Mouse (Mus musculus) hindlimb bud, embryonic 11.5 days (tissue): ENCODE results near the gene Dis3.

Experiments
- DNase-seq: peaks from one replicate; pipeline ENCODE4 v3.0.0-alpha.2; 2012; ENCODE audit warnings: low read depth, low spot score; ENCODE audit errors: extremely low spot score

Dis3 gene

DNA sequence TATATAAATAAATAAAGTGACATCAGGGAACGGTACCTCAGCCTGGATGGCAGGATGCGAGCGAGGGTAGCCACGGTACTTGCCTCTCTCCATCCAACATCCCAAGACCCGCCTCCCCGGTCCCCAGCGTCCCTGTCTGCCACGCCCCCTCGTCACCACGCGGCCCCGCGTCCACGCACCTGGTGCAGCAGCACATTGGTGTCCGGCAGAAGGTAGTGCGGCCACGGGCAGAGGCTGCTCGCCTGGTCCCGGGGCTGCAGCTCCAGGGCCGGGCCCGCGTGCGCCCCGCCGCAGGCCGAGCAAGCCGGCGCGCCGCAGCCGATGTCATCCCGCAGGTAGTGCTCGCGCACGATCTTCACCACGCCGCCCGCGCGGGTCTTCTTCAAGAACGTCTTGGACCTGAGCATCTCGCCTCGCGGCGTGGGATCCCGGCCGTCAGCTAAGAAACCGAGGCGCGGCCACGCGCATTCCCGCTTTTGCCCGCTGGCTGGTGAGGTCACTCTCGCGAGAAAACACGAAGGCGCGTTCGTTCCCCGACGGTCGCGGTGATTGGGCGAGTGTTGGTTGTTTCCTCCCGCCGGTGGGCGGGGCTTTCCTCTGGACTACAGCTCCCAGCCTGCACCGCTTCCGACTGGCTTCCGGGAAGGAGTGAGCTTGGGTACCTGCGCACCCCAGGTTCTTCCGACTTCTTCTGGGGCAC is at the start of gene Dis3, which contains the start of gene Pibf1:
TSS of gene Dis3 (minus strand) at position 504 of the 700 bp plus-strand sequence.
TSS of gene Pibf1 (plus strand) at position 158 of the 700 bp plus-strand sequence.
- DNase-seq = peak; percentile 95

DNA sequence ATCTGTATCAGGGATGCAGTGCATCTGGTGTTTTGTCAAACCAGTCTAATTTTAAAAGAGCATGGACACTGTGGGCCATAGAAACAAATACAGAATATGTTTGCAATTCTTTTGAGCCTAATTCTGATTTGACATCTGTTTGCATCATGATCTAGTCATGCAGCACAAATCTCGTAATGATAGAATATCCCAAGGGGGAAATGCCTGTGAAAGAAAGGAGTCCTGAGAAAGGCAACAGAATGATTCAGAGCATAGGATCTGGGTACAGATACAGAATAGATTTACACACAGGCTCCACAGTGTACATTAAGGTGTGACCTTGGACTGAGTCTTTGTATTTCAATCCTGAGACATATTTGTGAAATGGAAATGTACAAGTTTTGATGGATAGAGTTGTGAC is 47.3 kb upstream of the Dis3 start:
- DNase-seq = no peak

GRCm38 (mm10) chr14:99141786-99142633 is 42.4 kb upstream of the Dis3 start:
- peak; percentile 69 for DNase-seq

DNA sequence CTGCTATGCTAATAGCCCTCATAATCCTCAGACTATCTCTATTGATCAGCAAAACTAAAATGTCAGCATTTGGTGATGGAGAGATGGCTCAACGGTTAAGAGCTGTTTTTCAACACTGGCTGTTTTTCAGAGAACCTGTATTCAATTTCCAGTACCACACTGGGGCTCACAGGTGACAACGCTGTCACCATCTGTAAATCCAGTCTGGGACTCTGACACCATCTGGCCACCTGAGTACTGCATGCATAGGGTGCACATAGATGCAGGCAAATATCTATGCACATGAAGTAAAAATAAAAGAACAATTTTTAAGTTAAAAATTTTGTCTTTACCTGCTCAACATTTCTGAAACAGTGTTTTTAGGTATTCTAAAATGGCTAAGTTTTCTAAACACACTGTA is 40.5 kb upstream of the Dis3 start:
- DNase-seq = no peak

GRCm38 (mm10) chr14:99136297-99136696 is 36.7 kb upstream of the Dis3 start:
- DNase-seq = no peak

DNA sequence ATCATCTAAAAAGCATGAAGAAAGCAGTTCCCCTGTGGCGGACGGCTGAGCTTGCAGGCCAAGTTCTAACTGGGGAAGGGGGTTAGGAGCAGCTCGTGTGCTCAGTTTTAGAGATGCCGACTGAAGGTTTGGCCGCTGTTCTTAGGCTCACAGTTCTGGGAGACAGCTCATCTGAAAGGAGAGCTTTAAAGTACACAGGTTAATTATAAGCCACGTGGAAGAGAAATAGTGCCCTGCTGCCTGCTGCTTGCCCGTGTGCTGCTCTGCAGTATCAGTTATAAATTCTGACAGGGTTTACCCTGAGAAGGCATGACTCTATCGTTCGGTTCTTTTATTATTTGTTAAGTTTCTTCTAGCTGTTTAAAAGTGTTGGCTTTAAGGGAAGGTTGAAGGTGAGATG is 36.2 kb upstream of the Dis3 start:
- DNase-seq = no peak

DNA sequence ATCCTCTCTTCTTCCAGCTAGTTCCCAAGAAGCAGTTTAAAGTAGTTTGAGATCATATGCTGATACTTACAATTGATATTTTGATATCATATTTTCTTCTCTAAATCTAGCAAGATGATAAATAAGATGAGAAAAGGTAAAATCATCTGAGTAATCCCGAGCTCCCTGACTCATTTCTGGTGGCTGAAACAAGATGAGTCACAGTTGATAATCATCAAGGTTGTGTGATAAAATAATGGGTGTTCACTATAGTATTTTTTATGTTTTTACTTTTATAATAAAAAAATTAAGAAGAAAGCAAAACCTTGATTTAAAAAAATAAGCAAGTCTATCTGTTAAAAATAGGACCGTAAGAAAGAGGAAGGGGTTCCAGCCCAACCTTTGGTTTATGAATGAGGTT is 34.5 kb upstream of the Dis3 start:
- DNase-seq = no peak

- DNase-seq = no peak
Observed at GRCm38 (mm10) chr14:99129050-99129449, 29.5 kb upstream of the Dis3 start.

DNA sequence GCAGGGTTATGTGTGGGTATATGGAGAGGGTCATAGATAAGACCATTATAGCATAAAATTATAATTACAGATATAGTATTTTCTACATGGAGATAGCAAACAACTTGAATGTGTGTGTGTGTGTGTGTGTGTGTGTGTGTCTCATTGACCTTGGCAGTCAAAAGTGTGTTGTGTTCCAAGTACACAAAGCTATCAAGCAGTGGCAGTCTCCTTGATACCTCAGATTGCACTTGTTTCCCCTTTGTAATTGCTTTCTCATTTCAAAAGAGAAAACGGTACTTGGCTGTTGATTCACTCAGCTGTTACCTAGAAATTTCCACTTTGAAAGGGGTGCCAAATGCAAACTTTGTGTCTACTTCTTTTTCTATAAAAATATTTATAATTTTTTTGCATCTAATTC is 27.9 kb upstream of the Dis3 start:
- no peak for DNase-seq

DNA sequence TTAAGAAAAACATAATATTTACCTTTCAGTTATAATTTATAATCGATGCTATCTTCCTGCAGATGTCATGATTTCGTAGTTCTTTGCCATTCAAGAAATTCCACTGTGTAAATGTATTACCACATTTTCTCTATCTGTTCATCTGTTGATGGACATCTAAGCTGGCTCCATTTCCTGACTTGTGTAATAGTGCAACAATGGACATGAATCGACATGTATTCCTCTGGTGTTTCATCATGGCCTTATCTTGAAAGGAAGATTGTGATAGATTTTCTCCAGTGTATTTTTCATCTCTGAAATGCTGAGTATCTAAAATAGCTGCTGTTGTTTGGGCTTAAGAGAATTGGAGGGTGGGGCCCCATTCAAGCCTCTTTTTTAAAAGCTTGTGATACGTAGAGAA is 27.1 kb upstream of the Dis3 start:
- no peak for DNase-seq

DNA sequence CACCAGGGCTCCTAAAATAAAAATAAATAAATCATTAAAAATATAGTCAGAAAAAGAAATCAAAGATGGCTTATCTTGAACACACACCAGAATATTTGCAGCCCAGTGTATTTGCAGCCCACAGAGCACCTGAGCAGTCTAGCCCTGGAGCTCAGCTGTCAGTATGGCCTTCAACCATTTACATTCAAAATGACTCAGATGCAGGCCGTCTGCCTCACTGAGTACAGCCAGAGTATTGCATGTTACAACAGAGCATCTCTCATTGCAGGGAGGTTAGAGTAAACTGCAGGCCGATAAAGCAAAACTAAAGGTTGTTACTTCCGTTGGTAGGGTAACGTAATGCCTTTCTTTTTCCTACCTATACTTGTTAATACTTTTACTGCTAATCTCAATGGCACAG is 24.5 kb upstream of the Dis3 start:
- no peak for DNase-seq

- no peak for DNase-seq
Observed at GRCm38 (mm10) chr14:99121584-99122339, 22.2 kb upstream of the Dis3 start.

- no peak for DNase-seq
Observed at GRCm38 (mm10) chr14:99117576-99117975, 18.0 kb upstream of the Dis3 start.

DNA sequence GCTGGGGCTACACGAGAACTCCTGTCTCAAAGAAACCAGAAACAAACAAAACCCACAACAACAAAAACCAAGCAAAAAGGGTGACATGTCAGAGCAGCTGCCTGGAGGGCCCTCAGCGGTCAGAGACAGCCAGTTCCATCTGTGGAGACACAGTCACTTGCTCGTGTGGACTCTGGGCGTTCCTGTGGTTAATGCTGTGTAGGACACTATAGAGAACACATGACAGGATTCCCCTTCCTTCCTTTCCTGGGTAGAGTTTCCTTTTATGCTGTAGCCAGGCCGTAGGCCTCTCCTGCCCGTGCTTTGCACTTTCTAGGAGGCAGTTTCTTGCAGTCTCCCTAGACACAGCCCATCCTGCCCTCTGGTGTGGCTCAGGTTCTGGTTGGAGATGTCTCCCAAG is 9.2 kb upstream of the Dis3 start:
- DNase-seq = no peak

GRCm38 (mm10) chr14:99107631-99108187 is 8.1 kb upstream of the Dis3 start:
- DNase-seq = no peak

- no peak for DNase-seq
Observed at GRCm38 (mm10) chr14:99106671-99107070, 7.1 kb upstream of the Dis3 start.

DNA sequence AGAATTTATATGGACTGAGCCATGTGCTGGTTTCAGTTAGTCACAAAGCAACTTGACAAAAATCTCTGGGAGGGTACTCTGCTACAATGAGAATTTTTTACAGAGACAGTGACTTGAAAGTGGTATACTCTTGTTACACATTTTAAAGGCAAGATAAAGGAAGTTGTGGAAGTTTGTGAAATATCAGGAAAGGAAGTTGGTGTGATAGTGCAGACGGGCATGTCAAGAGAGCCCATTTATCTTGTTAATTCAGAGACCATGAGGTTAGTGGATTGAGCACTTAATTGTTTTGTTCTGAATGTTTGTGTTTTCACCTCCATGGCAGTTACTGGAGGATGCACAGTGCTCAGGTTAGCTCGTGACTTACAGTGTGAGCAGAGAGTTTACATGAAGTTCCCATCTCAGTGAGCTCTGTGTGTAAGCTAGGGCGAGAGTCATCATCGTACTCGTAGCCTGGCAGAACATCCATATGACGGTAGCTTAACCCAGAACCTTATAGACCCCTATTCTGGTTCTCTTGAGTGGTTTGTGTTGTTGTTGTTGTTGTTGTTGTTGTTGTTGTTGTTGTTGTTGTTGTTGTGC is 5.1 kb upstream of the Dis3 start:
- DNase-seq = no peak

GRCm38 (mm10) chr14:99103050-99103449 is 3.5 kb upstream of the Dis3 start:
- DNase-seq = no peak

DNA sequence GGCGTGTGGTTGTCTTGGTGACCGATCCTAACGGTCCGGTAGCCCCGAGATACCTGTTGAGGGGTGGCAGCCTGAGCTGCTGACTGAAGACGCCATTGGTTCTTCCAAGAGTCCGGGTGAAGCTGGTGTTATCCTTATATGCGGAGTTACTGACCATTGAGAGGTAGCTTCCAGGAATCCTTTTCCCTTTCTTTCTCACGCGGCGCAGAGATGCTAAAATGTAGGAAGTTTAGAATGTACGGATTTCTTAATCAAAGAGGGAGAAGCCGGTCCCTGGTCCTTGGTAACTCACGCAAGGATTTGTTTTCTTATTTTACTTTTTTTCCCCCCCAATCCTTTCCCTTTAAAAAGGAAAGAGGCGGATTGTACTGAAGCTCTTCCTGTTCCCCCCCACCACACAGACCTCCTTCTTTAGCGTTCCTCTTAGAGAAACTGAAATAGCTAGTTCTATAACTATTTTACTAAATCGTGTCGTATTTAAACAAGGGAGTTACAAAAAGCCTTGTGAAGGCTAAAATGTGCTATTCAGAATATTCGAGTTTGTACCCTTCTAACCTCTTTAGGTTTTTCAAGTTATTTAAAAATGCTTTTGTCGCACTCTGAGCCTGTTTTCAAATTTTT is 507 bp upstream of the Dis3 start:
- no peak for DNase-seq

DNA sequence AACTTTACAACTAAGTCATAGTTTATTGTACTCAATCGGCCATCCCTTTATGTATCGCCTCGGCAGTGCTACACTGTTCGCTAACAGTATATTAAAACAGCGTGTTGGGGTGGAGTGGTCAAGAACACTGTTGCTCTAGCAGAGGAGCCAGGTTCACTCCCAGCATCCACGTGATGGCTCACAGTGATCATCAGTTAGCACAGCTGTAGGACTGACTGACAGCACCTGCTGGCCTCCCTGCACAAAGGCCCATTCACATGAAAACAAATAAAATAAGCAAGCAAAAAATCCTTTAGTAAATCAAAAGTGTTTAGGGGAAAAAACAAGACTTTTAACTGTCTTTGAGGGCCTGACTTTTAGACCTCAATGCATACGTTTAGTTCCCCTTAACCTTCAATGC is 10.6 kb downstream of the Dis3 start:
- DNase-seq = no peak
